Mouse (Mus musculus): Measurements from ENCODE around the gene Glud1. TPM values are rescaled to one million over a fixed set of nuclear protein-coding genes. Genes with fewer than 3 reads are reported as not detected.
"Not testable (repeated sequence)": the region's sequence is repeated elsewhere in the genome, so short reads cannot be mapped to it uniquely, and the experiment has no call there.

Gene Glud1
- total and polyA plus RNA-seq, 3 experiments = 87.3 to 143 (median 116) TPM

GRCm38 (mm10) chr14:34363490-34364253 is 53.1 kb downstream of the Glud1 start:
- TF ChIP-seq NRF1 (IDR thresholded peaks at IDR 0.05; ENCODE audit: low read depth, low read length) = no peak
- no peak for TF ChIP-seq KAT2A (IDR thresholded peaks at IDR 0.05; ENCODE audit: insufficient replicate concordance, low read length)
- no peak for TF ChIP-seq ELF1 (IDR thresholded peaks at IDR 0.05; ENCODE audit: low read depth, low read length)
- TF ChIP-seq SIN3A (IDR thresholded peaks at IDR 0.05; ENCODE audit: low read length) = no peak
- TF ChIP-seq CHD2 (IDR thresholded peaks at IDR 0.05; ENCODE audit: low read length) = no peak
- no peak for TF ChIP-seq ZC3H11A (IDR thresholded peaks at IDR 0.05; ENCODE audit: low read depth, low read length)
- TF ChIP-seq ZNF384 (IDR thresholded peaks at IDR 0.05; ENCODE audit: low read depth, low read length) = no peak
- TF ChIP-seq CTCF (conservative IDR thresholded peaks at IDR 0.05 in 1 of 2, IDR thresholded peaks at IDR 0.05 in 1 of 2; ENCODE audit: low read depth in 2 of 2, low read length in 2 of 2) = no peak
- TF ChIP-seq POLR2A (IDR thresholded peaks at IDR 0.05; ENCODE audit: low read depth, low read length) = no peak
- TF ChIP-seq POLR2AphosphoS2 (IDR thresholded peaks at IDR 0.05; ENCODE audit: low read depth, low read length) = no peak
- no peak for TF ChIP-seq NELFE (IDR thresholded peaks at IDR 0.05; ENCODE audit: low read depth, low read length)
- TF ChIP-seq MAX (IDR thresholded peaks at IDR 0.05; ENCODE audit: low read length) = no peak
- TF ChIP-seq SMC3 (IDR thresholded peaks at IDR 0.05; ENCODE audit: low read depth, low read length) = no peak
- no peak for TF ChIP-seq ZKSCAN1 (IDR thresholded peaks at IDR 0.05; ENCODE audit: borderline replicate concordance, low read depth, low read length)
- H3K4me1 ChIP-seq (ENCODE audit: control insufficient read depth in 1 of 2, insufficient read depth in 2 of 2) = 0 out of 4 replicates have a peak, but pooled peaks cover 0 to 3% of the 10 kb centered on the region in 2 experiments
- in situ Hi-C loops (cut with MboI; ENCODE audit: low pct_ligation_motif_present, low pct_unique_long_range_greater_than_20kb, low sequenced_read_pairs) = no loop called here

GRCm38 (mm10) chr14:34364254-34365146 is 54.0 kb downstream of the Glud1 start:
- H3K79me2 ChIP-seq (replicated peaks; ENCODE audit: control insufficient read depth, extremely low read depth, insufficient read depth, poor library complexity, severe bottlenecking); H3K27me3 ChIP-seq (replicated peaks); DNase-seq (ENCODE audit: extremely low read depth); H3K27ac ChIP-seq (ENCODE audit: insufficient read depth, low read depth); H3K36me3 ChIP-seq (replicated peaks in 1 of 2; ENCODE audit: control insufficient read depth in 1 of 2, insufficient read depth in 1 of 2, low read length in 1 of 2); in situ Hi-C loops (cut with MboI; ENCODE audit: low pct_ligation_motif_present, low pct_unique_long_range_greater_than_20kb, low sequenced_read_pairs); H3K4me3 ChIP-seq (replicated peaks in 1 of 3; ENCODE audit: low read depth in 2 of 3, low read length in 2 of 3, poor library complexity in 1 of 3); dilution Hi-C loops (cut with MboI; ENCODE audit: extremely low pct_ligation_motif_present, extremely low pct_unique_long_range_greater_than_20kb, low sequenced_read_pairs); H3K4me2 ChIP-seq (ENCODE audit: insufficient read depth, low read depth, poor library complexity, severe bottlenecking); H3K9ac ChIP-seq (ENCODE audit: insufficient read depth, low read depth); H3K4me1 ChIP-seq (ENCODE audit: control insufficient read depth in 1 of 2, insufficient read depth in 2 of 2): not testable (repeated sequence)
- peaks cover 19% of the 10 kb centered on the region for H3K9me3 ChIP-seq (replicated peaks; ENCODE audit: low read length)

More at GRCm38 (mm10) chr14:34363490-34364253, 53.1 kb downstream of the Glud1 start:
- Histone ChIP-seq H3K4me2 (ENCODE audit: insufficient read depth, low read depth, poor library complexity, severe bottlenecking) (no peak overlapping the region), H3K4me3 (replicated peaks in 1 of 3; ENCODE audit: low read depth in 2 of 3, low read length in 2 of 3, poor library complexity in 1 of 3) (no peak overlapping the region), H3K79me2 (replicated peaks; ENCODE audit: control insufficient read depth, extremely low read depth, insufficient read depth, poor library complexity, severe bottlenecking) (no peaks in the 10 kb centered on the region), H3K9ac (ENCODE audit: insufficient read depth, low read depth) (no peak overlapping the region), H3K27me3 (replicated peaks) (no peaks in the 10 kb centered on the region), H3K9me3 (replicated peaks; ENCODE audit: low read length) (peaks cover 19% of the 10 kb centered on the region), H3K27ac (ENCODE audit: insufficient read depth, low read depth) (no peak overlapping the region), H3K36me3 (replicated peaks in 1 of 2; ENCODE audit: control insufficient read depth in 1 of 2, insufficient read depth in 1 of 2, low read length in 1 of 2) (no peaks in the 10 kb centered on the region)
- DNase-seq (ENCODE audit: extremely low read depth) = no peak
- dilution Hi-C loops (cut with MboI; ENCODE audit: extremely low pct_ligation_motif_present, extremely low pct_unique_long_range_greater_than_20kb, low sequenced_read_pairs) = no loop called here
